Mouse (Mus musculus) layer of hippocampus, adult 9-11 months (tissue): ENCODE results near the gene Vamp2.

Experiments
- DNase-seq: peaks from one replicate; pipeline ENCODE4 v3.0.0; 2022

The Vamp2 gene

GRCm38 (mm10) chr11:69101604-69102402 is 13.5 kb downstream of the Vamp2 start:
- DNase-seq = no peak

DNA sequence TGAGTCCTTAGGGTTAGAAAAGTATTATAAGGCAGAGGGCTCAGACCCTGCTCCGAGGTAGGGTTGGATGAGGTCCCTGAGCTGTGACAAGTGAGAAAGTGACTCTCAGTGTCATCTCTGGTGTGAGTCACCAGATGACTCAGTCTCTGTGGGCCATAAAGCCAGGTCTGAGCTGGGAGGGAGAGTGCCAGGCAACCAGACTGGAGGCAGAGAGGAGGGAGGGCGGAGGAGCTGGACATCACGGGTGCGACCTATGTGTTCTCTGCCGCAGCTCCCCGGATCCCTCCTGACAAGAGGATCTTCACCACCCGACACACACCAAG is 14.1 kb downstream of the Vamp2 start:
- peak; percentile 72 for DNase-seq

DNA sequence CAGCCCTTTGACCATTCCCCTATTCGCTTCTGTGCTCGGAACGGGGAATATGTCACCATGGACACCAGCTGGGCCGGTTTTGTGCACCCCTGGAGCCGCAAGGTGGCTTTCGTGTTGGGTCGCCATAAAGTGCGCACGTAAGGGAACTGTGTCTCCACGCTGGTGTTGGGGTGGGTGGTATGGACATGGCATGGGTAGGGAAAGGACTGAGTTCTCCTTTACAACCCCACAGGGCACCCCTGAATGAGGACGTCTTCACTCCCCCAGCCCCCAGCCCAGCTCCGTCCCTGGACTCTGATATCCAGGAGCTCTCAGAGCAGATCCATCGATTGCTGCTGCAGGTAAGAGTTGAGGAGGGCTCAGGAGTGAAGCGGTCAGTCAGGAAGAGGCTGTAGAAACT is 14.8 kb downstream of the Vamp2 start:
- DNase-seq = no peak

DNA sequence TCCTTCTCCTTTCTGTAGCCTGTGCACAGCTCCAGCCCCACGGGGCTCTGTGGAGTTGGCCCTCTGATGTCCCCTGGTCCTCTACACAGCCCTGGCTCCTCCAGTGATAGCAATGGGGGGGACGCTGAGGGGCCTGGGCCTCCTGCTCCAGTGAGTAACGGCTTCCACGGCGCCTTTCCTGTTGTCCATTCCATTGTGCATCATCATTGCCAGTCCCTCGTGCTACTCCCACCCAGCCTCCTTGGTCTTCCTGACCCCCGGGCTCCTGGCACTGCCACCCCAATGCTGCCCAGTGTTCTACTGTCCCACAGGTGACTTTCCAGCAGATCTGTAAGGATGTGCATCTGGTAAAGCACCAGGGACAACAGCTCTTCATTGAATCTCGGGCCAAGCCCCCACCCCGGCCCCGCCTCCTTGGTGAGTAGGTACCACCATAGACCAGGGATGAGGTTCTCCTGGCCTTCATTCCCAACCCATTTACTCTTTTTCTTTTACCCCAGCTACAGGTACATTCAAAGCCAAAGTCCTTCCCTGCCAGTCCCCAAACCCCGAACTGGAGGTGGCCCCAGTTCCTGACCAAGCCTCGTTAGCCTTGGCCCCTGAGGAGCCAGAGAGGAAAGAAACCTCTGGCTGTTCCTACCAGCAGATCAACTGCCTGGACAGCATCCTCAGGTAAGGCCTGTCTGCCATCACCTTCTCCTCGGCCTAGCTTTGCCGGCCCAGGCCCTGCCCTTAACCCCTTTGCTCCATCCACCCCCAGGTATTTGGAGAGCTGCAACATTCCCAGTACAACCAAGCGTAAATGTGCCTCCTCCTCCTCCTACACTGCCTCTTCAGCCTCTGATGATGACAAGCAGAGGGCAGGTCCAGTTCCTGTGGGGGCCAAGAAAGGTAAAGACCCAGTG is 15.5 kb downstream of the Vamp2 start:
- DNase-seq = no peak

GRCm38 (mm10) chr11:69104487-69104886 is 16.2 kb downstream of the Vamp2 start:
- no peak for DNase-seq

DNA sequence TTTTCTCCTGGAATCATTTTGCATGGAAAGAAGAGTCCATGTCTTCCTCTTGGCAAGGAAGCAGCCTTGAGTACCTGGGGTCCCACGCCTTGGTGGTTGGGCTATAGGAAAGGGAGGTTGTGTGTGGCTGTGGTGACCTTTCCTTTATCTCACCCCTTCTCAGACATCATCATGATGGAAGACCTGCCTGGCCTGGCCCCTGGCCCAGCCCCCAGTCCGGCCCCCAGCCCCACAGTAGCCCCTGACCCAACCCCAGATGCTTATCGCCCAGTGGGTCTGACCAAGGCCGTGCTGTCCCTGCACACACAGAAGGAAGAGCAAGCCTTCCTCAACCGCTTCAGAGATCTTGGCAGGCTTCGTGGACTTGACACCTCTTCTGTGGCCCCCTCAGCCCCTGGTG is 16.9 kb downstream of the Vamp2 start:
- no peak for DNase-seq

DNA sequence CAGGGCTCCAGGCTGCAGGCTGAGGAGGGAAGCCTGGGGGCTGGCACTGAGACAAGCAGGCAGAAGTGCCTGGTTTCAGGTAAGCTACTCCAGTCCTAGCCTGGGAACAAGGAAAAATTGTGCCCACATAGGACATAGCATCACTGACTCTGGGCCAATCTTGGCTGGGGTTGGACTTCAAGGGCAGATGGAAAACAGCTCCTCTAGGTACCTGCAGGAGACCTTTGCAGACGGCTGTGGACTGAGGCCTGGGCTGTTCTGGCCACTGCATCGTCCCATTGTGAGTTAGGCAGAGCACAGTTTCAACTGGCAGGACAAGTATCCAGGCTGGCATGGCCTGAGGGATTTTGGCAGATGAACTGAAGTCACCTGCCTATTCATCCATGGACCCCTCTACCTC is 17.5 kb downstream of the Vamp2 start:
- DNase-seq = no peak

DNA sequence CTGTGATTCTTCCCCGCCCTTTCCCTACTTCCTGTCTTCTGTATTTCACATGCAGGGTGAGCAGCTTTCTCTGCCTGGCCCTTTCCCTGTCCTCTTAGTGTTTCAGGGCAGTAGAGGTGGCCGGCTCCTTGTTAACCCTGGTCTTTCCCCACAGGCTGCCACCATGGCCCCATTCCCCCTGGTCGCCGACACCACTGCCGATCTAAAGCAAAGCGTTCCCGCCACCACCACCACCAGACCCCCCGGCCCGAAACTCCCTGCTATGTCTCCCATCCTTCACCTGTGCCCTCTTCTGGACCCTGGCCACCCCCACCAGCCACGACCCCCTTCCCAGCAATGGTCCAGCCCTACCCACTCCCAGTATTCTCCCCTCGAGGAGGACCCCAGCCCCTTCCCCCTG is 18.0 kb downstream of the Vamp2 start:
- no peak for DNase-seq

DNA sequence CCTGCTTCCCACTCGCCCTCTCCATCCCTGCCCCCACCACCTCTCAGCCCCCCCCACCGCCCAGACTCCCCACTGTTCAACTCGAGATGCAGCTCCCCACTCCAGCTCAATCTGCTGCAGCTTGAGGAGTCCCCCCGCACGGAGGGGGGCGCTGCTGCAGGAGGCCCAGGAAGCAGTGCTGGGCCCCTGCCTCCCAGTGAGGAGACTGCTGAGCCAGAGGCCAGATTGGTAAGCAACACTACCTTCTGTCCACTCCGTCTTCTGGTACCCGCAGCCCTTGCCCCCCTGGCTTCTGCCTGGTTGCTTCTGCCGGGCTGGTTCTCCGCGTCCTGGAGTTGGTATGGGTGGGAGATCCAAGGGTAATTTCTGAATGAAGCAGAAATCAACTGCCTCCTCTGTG is 18.6 kb downstream of the Vamp2 start:
- DNase-seq = peak; percentile 9

GRCm38 (mm10) chr11:69107676-69108075 is 19.4 kb downstream of the Vamp2 start:
- peak; percentile 10 for DNase-seq

DNA sequence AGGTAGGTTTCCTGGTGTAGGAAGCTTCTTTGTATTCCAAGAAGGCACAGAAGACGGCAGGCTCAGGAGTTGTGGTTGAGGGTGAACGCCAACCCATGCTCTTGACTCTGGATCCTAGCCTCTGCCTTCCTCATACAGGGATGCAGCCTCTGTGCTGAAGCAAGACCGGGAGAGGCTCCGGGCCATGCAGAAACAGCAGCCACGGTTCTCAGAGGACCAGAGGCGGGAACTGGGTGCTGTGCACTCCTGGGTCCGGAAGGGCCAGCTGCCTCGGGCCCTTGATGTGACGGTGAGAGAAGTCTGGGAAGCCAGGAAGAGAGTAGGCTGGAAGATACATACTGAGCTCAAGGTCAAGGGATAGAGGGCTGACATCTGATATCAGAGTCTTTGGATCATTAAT is 19.9 kb downstream of the Vamp2 start:
- no peak for DNase-seq

DNA sequence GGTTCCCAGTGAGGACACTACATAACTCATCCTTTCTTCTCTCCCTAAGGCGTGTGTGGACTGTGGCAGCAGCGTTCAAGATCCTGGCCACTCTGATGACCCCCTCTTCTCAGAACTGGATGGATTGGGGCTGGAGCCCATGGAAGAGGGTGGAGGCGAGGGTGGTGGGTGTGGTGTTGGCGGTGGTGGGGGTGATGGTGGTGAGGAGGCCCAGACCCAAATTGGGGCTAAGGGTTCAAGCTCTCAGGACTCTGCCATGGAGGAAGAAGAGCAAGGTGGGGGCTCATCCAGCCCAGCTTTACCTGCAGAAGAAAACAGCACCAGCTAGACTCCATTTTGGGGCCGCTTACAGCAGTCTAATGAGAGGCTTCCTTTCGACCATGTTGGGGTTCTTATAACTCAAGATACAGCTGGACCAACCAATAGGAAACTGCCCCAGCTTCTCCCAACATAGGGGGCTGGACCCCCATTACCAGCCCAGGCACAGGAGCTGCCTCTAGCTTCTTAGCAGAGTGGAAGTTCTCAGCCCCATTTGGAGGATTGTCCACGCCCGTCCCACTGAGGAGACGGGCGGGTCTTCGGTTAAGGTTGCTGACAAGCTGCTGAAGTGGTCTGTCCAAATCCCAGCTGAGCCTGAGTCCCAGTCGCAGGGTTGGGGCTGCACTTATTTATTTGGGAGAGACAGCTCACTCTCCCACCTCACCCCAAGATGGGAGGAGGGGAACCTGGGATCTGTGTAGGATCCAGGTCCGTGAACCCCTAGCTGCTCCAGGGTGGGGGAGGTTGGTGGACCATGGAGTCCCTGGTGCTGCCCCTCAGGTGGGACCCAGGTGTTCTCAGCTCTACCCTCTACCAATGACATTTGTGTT is 21.0 kb downstream of the Vamp2 start:
- peak; percentile 24 for DNase-seq

GRCm38 (mm10) chr11:69110319-69111046 is 22.2 kb downstream of the Vamp2 start:
- peak; percentile 84 for DNase-seq

GRCm38 (mm10) chr11:69111051-69111810 is 22.9 kb downstream of the Vamp2 start:
- DNase-seq = no peak

GRCm38 (mm10) chr11:69111865-69112264 is 23.6 kb downstream of the Vamp2 start:
- DNase-seq = peak; percentile 28

DNA sequence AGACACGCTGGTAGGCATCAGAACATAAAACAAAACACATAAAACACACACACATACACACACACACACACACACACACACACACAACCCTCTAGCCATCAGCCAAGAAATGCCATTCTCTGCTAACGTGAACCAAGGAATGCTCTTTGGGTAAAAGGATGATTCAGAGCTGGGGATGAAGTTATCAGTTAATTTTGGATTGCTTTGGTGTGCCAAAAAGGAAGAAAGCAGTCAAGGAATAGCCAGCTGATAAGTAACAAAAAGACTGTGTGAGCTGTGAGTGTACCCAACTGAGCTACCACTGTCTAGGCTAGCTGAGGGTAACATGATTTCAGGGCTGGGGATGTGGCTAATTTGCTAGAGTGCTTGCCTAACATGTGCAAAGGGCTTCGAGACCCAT is 25.7 kb downstream of the Vamp2 start:
- DNase-seq = no peak

GRCm38 (mm10) chr11:69114621-69115020 is 26.3 kb downstream of the Vamp2 start:
- DNase-seq = no peak

DNA sequence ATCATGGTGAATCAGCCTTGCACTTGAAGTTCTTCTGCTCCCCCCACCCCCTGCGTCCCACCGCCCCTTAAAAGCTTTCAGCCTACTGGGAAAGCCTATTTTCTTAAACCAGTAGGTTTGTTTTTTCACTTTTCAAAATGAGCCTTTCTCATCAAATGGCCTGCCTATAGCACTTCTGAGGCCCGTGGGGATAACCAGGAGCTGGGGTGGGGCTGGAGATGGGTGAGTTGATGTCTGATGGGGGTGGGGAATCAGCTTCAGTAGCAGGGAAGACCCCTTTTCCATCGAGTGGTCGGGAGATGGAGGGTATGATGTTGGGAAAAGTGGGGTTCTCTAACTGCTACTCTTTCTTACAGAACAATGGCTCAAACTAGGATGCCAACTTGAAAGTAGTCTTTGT is 28.6 kb downstream of the Vamp2 start:
- no peak for DNase-seq

- DNase-seq = peak; percentile 34
Observed at GRCm38 (mm10) chr11:69117737-69118695, 29.7 kb downstream of the Vamp2 start.

DNA sequence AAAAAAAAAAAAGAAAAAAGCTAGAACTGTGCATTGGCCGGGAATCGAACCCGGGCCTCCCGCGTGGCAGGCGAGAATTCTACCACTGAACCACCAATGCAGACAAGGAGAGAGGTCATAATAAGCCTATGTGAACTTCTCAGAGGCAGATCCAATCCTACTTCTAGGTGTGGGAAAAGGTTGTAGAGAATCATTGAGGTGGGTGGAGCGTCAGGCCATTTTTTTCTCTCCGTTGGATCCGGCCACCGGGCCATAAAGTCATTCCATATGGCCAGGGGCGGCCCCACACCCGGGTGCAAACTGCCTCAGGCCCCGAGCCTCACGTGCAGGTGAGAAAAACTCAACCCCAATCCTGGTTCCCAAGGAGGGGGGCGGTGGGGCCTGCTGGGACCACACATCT is 30.5 kb downstream of the Vamp2 start:
- peak; percentile 72 for DNase-seq
